Mouse (Mus musculus) hindbrain, embryonic 16.5 days (tissue): ENCODE measurements around the gene Smarcd2. TPM values are rescaled to one million over a fixed set of nuclear protein-coding genes. Genes with fewer than 3 reads are reported as not detected.
"Not testable (repeated sequence)": the region's sequence is repeated elsewhere in the genome, so short reads cannot be mapped to it uniquely, and the experiment has no call there.

Source experiments
- ATAC-seq: fragments of 200-750 bp; cut with Nextera tagmentation; 2 replicates; pipeline ENCODE4 v1.8.0; 2017; ENCODE audit warnings: moderate TSS enrichment, moderate library complexity
- H3K27ac ChIP-seq: fragments of 300-500 bp; sonication (generic); 2 replicates; pipeline ENCODE4 v1.5.1; 2014; ENCODE audit warnings: low read depth, mild to moderate bottlenecking, control low read depth, low read length, moderate library complexity
- H3K27me3 ChIP-seq: fragments of 300-500 bp; sonication (generic); replicated peaks from 2 replicates; pipeline ENCODE4 v1.6.1; 2014; ENCODE audit warnings: low read length; ENCODE audit not compliant: control insufficient read depth, insufficient read depth
- H3K36me3 ChIP-seq: fragments of 300-500 bp; sonication (generic); 2 replicates; pipeline ENCODE4 v1.6.1; 2014; ENCODE audit warnings: mild to moderate bottlenecking, low read length, moderate library complexity, mixed read lengths; ENCODE audit not compliant: control insufficient read depth, insufficient read depth
- H3K4me1 ChIP-seq: fragments of 300-500 bp; sonication (generic); 2 replicates; pipeline ENCODE4 v1.6.1; 2014; ENCODE audit warnings: low read depth, low read length; ENCODE audit not compliant: control insufficient read depth, insufficient read depth
- H3K4me2 ChIP-seq: fragments of 300-500 bp; sonication (generic); 2 replicates; pipeline ENCODE4 v1.6.1; 2014; ENCODE audit warnings: mild to moderate bottlenecking, low read length, control low read depth, moderate library complexity
- H3K4me3 ChIP-seq: fragments of 300-500 bp; sonication (generic); 2 replicates; pipeline ENCODE4 v1.5.1; 2014; ENCODE audit warnings: mild to moderate bottlenecking, low read length, control low read depth, moderate library complexity
- H3K9ac ChIP-seq: fragments of 300-500 bp; sonication (generic); 2 replicates; pipeline ENCODE4 v1.6.1; 2014; ENCODE audit warnings: low read depth, mild to moderate bottlenecking, control low read depth, low read length, moderate library complexity
- H3K9me3 ChIP-seq: fragments of 300-500 bp; sonication (generic); 2 replicates; pipeline ENCODE4 v1.6.1; 2014; ENCODE audit warnings: mild to moderate bottlenecking, low read length, moderate library complexity; ENCODE audit not compliant: control insufficient read depth
- WGBS: fragments of 180-500 bp; shearing (Covaris S2); extraction: QIAGEN DNeasy Blood & Tissue Kit; methylation state at CpG from one replicate; pipeline ENCODE4 v1.1.7; 2014; 5-methylcytosine and 5-hydroxymethylcytosine counted together
- polyA plus RNA-seq: library from polyadenylated mRNA; unstranded; fragments of >200 nt; fragmentation: Nextera tagmentation; extraction: Ambion mirVana; gene quantifications from 2 replicates; pipeline ENCODE4 v1.2.1, GENCODE M21; 2015

Smarcd2 gene
- polyA plus RNA-seq, 1 experiment from 2014 or later: 9.6 TPM

DNA sequence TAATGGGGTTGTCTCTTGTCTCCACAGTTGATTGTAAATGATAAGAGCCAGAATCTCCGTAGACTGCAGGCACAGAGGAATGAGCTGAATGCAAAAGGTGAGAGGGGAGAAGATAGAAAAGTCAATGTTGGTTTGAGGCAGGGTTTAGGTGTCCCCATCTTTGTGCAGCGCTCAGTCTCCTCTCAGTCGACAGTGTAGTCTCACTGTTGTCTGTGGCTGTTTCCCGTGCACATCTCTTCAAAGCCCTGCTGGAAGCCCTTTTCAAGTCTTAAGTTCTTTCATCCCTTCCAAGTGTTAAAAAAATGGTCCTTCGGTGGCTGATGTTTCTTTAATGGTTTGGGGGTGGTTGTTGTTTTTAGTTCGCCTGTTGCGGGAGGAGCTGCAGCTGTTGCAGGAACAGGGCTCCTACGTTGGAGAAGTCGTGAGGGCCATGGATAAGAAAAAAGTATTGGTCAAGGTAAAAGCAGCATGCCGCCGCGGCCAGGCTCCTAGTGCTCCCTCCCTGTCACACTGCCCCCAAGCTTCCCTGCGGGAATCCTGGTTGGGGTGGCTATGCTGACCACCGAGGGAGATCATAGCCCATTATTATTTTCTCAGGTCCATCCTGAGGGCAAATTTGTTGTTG, 11.8 kb downstream of the Smarcd2 start:
- peaks cover 13% of the 10 kb centered on the region for H3K4me1 ChIP-seq
- ATAC-seq: no peak
- H3K27ac ChIP-seq: no peak overlapping the region
- H3K9ac ChIP-seq: no peak overlapping the region
- no peaks in the 10 kb centered on the region for H3K9me3 ChIP-seq
- no peak overlapping the region for H3K4me2 ChIP-seq
- H3K27me3 ChIP-seq: no peaks in the 10 kb centered on the region
- no peak overlapping the region for H3K4me3 ChIP-seq
- 90% methylated on average over 14 of the region's 14 CpGs for WGBS
- H3K36me3 ChIP-seq: peaks cover 44% of the 10 kb centered on the region

DNA sequence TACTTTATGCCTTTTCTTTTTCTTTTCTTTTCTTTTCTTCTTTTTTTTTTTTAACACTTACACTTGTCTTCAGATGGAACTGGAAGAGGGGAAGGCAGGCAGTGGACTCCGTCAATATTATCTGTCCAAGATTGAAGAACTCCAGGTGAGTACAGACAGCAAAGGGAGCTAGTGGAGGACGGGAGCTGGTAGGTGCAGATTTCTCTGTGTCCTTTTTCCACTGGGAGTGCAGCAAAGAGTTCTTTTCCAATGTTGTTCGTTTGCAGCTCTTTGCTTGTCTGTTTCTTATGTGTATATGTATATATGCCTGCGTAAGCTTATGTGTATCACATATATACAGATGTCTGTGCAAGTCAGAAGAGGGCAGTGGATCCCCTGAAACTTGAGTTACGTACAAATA, 16.0 kb downstream of the Smarcd2 start:
- H3K36me3 ChIP-seq: peaks cover 12% of the 10 kb centered on the region
- peak overlapping the region; percentile 79 for H3K4me2 ChIP-seq
- no peak overlapping the region for H3K27ac ChIP-seq
- H3K4me1 ChIP-seq: peaks cover 21% of the 10 kb centered on the region
- peak overlapping the region; percentile 90 for H3K9ac ChIP-seq
- no peaks in the 10 kb centered on the region for H3K27me3 ChIP-seq
- no peak for ATAC-seq
- no peaks in the 10 kb centered on the region for H3K9me3 ChIP-seq
- WGBS: 76% methylated on average over 5 of the region's 5 CpGs
- H3K4me3 ChIP-seq: peak overlapping the region; percentile 79

DNA sequence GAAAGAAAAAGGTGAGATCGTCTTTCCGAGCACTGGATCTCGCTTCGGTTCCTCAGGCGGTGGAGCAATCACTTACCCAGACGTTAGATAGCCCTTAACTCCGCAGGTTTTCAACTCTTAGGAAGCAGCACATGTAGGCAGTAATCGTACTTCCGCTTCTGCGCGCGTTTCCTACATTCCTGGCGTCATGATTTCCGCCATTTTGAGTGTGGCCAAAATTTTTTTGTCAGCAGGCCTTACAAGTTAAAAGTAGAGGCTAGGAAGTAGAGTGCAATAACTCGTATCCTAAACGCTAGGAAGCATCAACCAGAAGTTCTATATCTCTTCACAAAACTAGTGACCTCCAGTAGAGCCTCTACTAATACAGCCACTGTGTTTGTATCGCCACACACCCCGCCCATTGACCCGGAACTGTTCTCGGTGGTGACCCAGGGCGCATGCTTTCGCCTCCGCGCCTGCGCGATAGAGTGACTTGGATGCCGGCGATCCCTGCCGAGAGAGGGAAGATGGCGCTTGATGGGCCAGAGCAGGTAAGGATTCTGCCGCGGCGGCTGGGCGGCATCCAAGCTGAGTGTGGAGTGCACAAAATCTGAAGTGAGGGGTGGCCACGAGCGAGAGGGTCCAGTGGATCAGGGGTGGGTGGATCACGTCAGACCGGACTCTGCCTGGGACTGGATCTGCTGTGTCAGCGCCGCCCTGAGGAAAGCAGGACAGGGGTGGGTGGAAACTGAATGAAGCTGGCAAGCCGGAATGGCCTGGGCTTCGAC, 16.9 kb downstream of the Smarcd2 start, which contains the start of the genes Ftsj3 and Psmc5:
TSS of gene Ftsj3 (minus strand) at position 395 of the 767 bp plus-strand sequence.
TSS of gene Psmc5 (plus strand) at position 470 of the 767 bp plus-strand sequence.
- Histone ChIP-seq H3K27ac (peak within 1 kb of the TSS; percentile 85), H3K9ac (peak within 1 kb of the TSS; percentile 90), H3K27me3 (no peaks in the 10 kb centered on the region), H3K4me3 (peak within 1 kb of the TSS; percentile 79), H3K9me3 (no peaks in the 10 kb centered on the region), H3K36me3 (peaks cover 18% of the 10 kb centered on the region), H3K4me1 (peaks cover 21% of the 10 kb centered on the region), H3K4me2 (peak within 1 kb of the TSS; percentile 86)
- WGBS: under 1% methylated on average over 42 of the region's 42 CpGs
- ATAC-seq: peak; percentile 97

DNA sequence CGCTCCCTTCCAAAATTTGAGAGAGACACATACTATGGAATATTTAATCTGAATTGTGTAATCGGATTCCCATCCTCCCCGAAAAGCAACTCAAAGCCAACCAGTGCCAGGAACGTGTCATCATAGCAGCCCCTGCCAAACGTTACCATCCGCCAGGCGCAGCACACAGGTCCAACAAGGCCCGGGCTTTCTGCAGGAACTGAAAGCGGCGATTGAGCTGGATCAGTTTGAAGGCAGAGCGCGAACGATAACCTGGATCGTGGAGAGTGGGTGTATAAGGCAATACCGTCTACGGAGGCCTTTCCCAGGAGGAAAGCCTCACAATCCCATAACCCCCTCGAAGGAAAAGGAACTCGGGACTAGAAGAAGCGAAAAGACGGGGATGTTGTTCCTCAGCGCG, 17.6 kb downstream of the Smarcd2 start:
- peak overlapping the region; percentile 60 for H3K9ac ChIP-seq
- peak overlapping the region; percentile 86 for H3K4me2 ChIP-seq
- no peak for ATAC-seq
- 3% methylated on average over 22 of the region's 22 CpGs for WGBS
- H3K4me1 ChIP-seq: peaks cover 21% of the 10 kb centered on the region
- peak overlapping the region; percentile 85 for H3K27ac ChIP-seq
- H3K9me3 ChIP-seq: no peaks in the 10 kb centered on the region
- peaks cover 24% of the 10 kb centered on the region for H3K36me3 ChIP-seq
- H3K27me3 ChIP-seq: no peaks in the 10 kb centered on the region
- H3K4me3 ChIP-seq: peak overlapping the region; percentile 79

DNA sequence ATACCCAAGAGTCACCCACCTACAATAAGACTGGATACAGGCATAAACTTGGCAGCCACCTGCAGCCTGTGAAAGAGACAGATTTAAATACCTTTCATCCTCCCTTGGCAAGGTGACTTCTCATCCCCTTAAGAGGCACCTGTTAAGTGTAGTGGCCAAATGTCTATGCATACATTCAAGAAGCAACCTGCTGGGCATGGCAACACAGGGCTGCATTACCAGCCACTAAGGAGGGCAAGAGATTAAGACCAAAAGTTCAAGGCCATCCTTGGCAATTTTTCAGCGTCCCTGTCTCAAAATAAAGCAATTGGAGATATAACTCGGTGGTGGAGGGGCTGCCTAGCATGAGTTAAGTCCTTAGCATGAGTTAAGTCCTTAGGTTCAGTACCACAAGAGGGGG, 18.0 kb downstream of the Smarcd2 start:
- no peak for ATAC-seq
- Histone ChIP-seq H3K4me3 (peak overlapping the region; percentile 79), H3K36me3 (peaks cover 28% of the 10 kb centered on the region), H3K27me3 (no peaks in the 10 kb centered on the region), H3K4me1 (peaks cover 21% of the 10 kb centered on the region), H3K9me3 (no peaks in the 10 kb centered on the region), H3K9ac (peak overlapping the region; percentile 60), H3K4me2 (peak overlapping the region; percentile 86), H3K27ac (no peak overlapping the region)
- WGBS: 22% methylated on average over 2 of the region's 2 CpGs

DNA sequence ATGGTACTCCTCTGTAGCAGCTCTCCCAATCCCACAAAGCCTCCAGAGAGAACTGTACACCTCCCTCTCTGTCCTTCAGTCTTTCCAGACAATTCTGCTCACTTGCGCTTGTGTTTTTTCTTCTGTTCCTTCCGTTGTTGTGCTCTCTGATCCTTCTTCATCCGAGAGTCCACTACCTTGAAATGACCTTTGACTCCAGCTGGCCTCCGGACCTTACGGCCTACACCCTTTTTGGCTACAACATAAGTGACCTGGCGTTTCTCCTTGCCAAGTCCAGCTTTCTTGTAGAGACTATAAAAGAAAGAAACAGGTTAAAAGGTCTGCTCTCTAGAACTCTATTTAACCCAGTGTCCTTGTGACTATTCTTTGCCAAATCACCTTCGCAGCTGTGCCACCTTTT, 23.4 kb downstream of the Smarcd2 start:
- no peaks in the 10 kb centered on the region; the same call in 1 of the 2 replicates for H3K4me1 ChIP-seq
- no peak overlapping the region for H3K9ac ChIP-seq
- peaks cover 67% of the 10 kb centered on the region for H3K36me3 ChIP-seq
- H3K27ac ChIP-seq: no peak overlapping the region
- H3K4me3 ChIP-seq: no peak overlapping the region
- WGBS: 92% methylated on average over 7 of the region's 7 CpGs
- H3K27me3 ChIP-seq: no peaks in the 10 kb centered on the region
- H3K9me3 ChIP-seq: no peaks in the 10 kb centered on the region
- no peak overlapping the region for H3K4me2 ChIP-seq
- ATAC-seq: no peak

DNA sequence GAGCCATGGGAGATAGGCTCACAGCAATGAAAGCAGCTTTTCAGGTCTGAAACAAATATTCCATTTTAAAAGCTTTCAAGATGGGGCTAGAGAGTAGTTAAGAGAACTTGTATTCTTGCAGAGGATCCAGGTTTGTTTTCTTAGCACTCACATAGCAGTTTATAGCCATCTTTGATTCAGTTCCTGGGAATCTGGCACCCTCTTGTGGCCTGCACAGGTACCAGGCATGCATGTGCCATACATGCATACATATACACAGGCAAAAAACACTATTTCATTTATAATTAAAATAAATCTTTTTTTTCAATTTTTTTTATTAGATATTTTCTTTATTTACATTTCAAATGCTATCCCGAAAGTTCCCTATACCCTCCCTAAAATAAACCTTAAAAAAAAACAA, 25.9 kb downstream of the Smarcd2 start:
- Histone ChIP-seq H3K36me3 (peaks cover 81% of the 10 kb centered on the region), H3K4me3 (no peak overlapping the region), H3K9ac (no peak overlapping the region), H3K4me2 (no peak overlapping the region), H3K9me3 (no peaks in the 10 kb centered on the region), H3K27ac (no peak overlapping the region), H3K27me3 (no peaks in the 10 kb centered on the region), H3K4me1 (no peaks in the 10 kb centered on the region)
- no peak for ATAC-seq
- WGBS: 96% methylated on average over 1 of the region's 1 CpGs

DNA sequence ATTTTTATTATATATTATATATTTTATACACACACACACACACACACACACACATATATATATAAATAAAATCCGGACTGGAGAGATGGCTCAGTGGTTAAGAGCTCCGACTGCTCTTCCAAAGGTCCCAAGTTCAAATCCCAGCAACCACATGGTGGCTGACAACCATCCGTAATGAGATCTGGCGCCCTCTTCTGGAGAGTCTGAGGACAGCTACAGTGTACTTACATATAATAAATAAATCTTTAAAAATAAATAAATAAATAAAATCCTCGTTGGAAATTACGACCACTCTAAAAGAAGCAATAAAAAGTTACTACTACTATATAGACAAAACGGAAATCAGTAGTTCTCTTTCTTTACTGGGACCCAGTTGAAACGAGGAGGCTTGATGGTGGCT, 38.8 kb downstream of the Smarcd2 start:
- not testable (repeated sequence) for H3K4me2 ChIP-seq, H3K9ac ChIP-seq, ATAC-seq, H3K27ac ChIP-seq, H3K4me1 ChIP-seq, H3K4me3 ChIP-seq, H3K27me3 ChIP-seq, H3K9me3 ChIP-seq
- H3K36me3 ChIP-seq: peaks cover 32% of the 10 kb centered on the region
- 84% methylated on average over 8 of the region's 8 CpGs for WGBS

DNA sequence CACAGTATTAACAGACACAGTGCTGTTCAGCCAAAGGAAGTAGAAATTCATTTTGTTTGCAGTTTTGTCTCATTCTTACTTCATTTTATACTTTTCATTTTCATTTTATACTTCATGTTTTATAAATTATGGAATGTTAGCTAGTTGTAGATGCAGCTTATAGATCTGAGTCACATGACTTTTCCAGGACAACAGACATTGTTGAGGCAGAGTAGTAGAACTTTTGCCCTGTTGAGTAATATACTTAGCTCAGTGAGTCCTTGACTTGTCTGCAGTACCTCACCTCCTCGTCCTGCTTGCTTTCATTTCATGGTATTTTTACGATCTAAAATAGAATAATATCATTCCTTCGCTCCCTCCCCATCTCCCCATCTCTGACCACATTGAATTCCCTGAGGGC, 52.2 kb downstream of the Smarcd2 start:
- WGBS: 84% methylated on average over 3 of the region's 3 CpGs
- Histone ChIP-seq H3K4me1 (peaks cover 14% of the 10 kb centered on the region), H3K9me3 (no peaks in the 10 kb centered on the region), H3K27me3 (no peaks in the 10 kb centered on the region), H3K4me3 (no peak overlapping the region), H3K9ac (no peak overlapping the region), H3K27ac (no peak overlapping the region), H3K36me3 (peaks cover 8% of the 10 kb centered on the region; the same call in 1 of the 2 replicates), H3K4me2 (no peak overlapping the region)
- no peak for ATAC-seq
